Mouse (Mus musculus) liver, embryonic 11.5 days (tissue): ENCODE data around the gene Wnt8b. TPM values are rescaled to one million over a fixed set of nuclear protein-coding genes. Genes with fewer than 3 reads are reported as not detected.

ENCODE experiments used
- ATAC-seq: fragments of 200-750 bp; cut with Nextera tagmentation; replicated peaks from 2 replicates; pipeline ENCODE4 v1.8.0; 2017; ENCODE audit warnings: moderate number of reproducible peaks, mild to moderate bottlenecking, moderate TSS enrichment, moderate library complexity; ENCODE audit not compliant: low FRiP score
- DNase-seq: peaks from one replicate; pipeline ENCODE4 v3.0.0-alpha.2; 2017; ENCODE audit warnings: low spot score
- H3K27ac ChIP-seq: fragments of 300-500 bp; sonication (generic); 2 replicates; pipeline ENCODE4 v1.5.1; 2014; ENCODE audit warnings: mild to moderate bottlenecking, low read depth, low read length, control low read depth
- H3K27me3 ChIP-seq: fragments of 300-500 bp; sonication (generic); replicated peaks from 2 replicates; pipeline ENCODE4 v1.6.1; 2014; ENCODE audit warnings: low read length, mixed read lengths; ENCODE audit not compliant: control insufficient read depth, insufficient read depth
- H3K36me3 ChIP-seq: fragments of 300-500 bp; sonication (generic); 2 replicates; pipeline ENCODE4 v1.6.1; 2014; ENCODE audit warnings: mild to moderate bottlenecking, low read length, moderate library complexity, mixed read lengths; ENCODE audit not compliant: control insufficient read depth, insufficient read depth
- H3K4me1 ChIP-seq: fragments of 300-500 bp; sonication (generic); replicated peaks from 2 replicates; pipeline ENCODE4 v1.6.1; 2014; ENCODE audit warnings: low read length, mixed read lengths; ENCODE audit not compliant: control insufficient read depth, insufficient read depth
- H3K4me2 ChIP-seq: fragments of 300-500 bp; sonication (generic); 2 replicates; pipeline ENCODE4 v1.6.1; 2014; ENCODE audit warnings: mild to moderate bottlenecking, control low read depth, moderate library complexity
- H3K4me3 ChIP-seq: fragments of 300-500 bp; sonication (generic); 2 replicates; pipeline ENCODE4 v1.5.1; 2014; ENCODE audit warnings: low read depth, low read length, control low read depth
- H3K9ac ChIP-seq: fragments of 300-500 bp; sonication (generic); 2 replicates; pipeline ENCODE4 v1.6.1; 2014; ENCODE audit warnings: low read depth, low read length, control low read depth
- H3K9me3 ChIP-seq: fragments of 300-500 bp; sonication (generic); 2 replicates; pipeline ENCODE4 v1.6.1; 2016; ENCODE audit warnings: low read length, inconsistent platforms, mixed read lengths; ENCODE audit not compliant: control insufficient read depth
- WGBS: fragments of 180-500 bp; shearing (Covaris S2); extraction: QIAGEN DNeasy Blood & Tissue Kit; methylation state at CpG from one replicate; pipeline ENCODE4 v1.1.7; 2014; 5-methylcytosine and 5-hydroxymethylcytosine counted together
- polyA plus RNA-seq: library from polyadenylated mRNA; unstranded; fragments of >200 nt; fragmentation: Nextera tagmentation; extraction: Ambion mirVana; gene quantifications from 2 replicates; pipeline ENCODE4 v1.2.1, GENCODE M21; 2014

Wnt8b gene
- not detected in 2 replicates for polyA plus RNA-seq

DNA sequence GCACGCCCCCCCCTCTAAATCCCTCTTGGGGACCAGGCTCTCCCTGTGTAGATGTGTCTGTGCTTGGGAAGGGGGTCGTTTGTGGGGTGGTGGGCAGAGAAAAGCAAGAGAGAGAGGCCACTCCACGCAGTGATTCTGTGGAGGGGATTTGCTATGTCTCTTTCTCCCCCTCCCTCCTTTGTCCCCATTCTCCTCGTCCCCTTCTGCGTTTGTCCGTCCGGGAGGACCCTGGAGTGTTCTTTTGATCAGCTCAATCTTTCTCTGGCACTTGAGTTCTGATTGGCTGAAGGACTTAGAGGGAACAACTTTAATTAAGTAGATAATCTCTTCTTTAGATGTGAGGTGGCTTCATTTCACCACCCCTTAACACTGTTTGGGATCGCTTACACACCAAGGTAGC is at the start of gene Wnt8b:
Gene Wnt8b, plus strand, starts transcription at position 345 of the 400 bp plus-strand sequence.
- ATAC-seq (no peak), DNase-seq (no peak)
- Histone ChIP-seq H3K27me3 (peaks cover 8% of the 10 kb centered on the region; the same call in 1 of the 2 replicates), H3K9ac (no peak within 1 kb of the TSS), H3K36me3 (no peaks in the 10 kb centered on the region), H3K9me3 (no peaks in the 10 kb centered on the region), H3K4me1 (no peaks in the 10 kb centered on the region), H3K4me2 (no peak within 1 kb of the TSS), H3K4me3 (no peak within 1 kb of the TSS), H3K27ac (no peak within 1 kb of the TSS)
- WGBS: 41% methylated on average over 8 of the region's 8 CpGs

DNA sequence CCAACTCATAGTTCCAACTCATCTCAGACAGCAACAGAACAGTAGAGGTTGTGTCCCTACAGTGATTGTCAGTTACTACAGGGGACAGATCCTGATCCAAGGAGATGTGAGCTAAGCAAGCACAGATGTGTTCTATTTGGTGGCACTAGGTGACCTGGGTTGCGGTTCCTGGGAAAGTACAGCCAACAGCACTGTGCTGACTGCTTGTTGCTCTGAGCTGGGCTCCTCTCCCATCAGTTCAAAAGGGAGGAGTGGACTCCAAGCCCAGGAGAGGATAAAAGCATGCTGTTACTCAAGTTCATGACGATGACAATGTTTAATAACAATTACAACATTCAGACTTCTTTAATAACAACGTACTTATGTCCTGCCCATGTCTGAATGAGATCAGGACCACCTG is 47.5 kb upstream of the Wnt8b start:
- DNase-seq (no peak), ATAC-seq (no peak)
- WGBS: 88% methylated on average over 3 of the region's 3 CpGs
- H3K27me3 ChIP-seq: no peaks in the 10 kb centered on the region
- H3K9ac ChIP-seq: no peak overlapping the region
- H3K4me2 ChIP-seq: no peak overlapping the region
- H3K9me3 ChIP-seq: no peaks in the 10 kb centered on the region
- H3K4me3 ChIP-seq: no peak overlapping the region
- no peaks in the 10 kb centered on the region for H3K36me3 ChIP-seq
- no peaks in the 10 kb centered on the region for H3K4me1 ChIP-seq
- H3K27ac ChIP-seq: no peak overlapping the region

DNA sequence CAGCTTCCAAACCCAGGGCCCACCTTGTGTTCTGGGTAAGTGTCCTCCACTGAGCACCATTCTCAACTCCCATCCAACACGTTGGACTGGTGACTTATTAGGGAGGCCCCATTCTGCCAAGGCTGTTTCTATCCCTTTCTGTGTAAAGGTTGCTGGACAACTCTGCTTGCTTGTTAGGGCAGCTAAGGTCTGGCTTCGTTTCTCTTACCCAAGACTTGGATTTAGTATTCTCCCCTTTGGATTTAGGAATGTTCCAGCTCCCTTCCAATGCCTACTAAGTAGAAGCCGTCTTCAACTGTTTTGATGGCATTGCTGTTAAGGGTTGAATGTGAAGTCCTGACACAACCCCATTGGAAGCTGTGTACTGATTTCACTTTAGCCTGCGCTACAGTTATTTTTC is 45.3 kb upstream of the Wnt8b start:
- H3K4me1 ChIP-seq: no peaks in the 10 kb centered on the region
- no peak overlapping the region for H3K4me3 ChIP-seq
- no peak overlapping the region for H3K9ac ChIP-seq
- no peak overlapping the region for H3K4me2 ChIP-seq
- H3K27me3 ChIP-seq: no peaks in the 10 kb centered on the region
- 81% methylated on average over 4 of the region's 4 CpGs for WGBS
- no peaks in the 10 kb centered on the region for H3K9me3 ChIP-seq
- H3K27ac ChIP-seq: no peak overlapping the region
- ATAC-seq: no peak
- no peak for DNase-seq
- H3K36me3 ChIP-seq: no peaks in the 10 kb centered on the region

DNA sequence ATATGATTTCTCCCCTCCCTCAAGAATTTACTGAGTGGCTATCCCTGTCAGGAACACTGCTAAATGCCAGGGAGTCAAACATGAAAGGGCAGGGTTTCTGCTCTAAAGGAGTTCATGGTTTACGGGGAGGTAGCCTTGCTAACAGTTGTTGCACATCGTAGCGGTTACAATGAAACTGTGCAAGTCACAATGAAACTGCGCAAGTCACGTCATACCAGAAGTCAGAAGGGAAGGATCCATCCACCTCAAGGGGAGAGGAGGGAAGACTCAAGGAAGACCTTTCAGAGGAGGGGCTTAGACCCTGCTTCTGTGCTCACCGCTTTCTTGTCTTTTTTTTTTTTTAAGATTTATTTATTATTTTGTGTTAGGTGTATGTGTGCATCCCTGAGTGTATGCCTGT is 38.4 kb upstream of the Wnt8b start:
- H3K27ac ChIP-seq: no peak overlapping the region
- H3K4me2 ChIP-seq: no peak overlapping the region
- no peak overlapping the region for H3K9ac ChIP-seq
- 87% methylated on average over 6 of the region's 6 CpGs for WGBS
- H3K36me3 ChIP-seq: no peaks in the 10 kb centered on the region
- no peaks in the 10 kb centered on the region for H3K9me3 ChIP-seq
- no peaks in the 10 kb centered on the region for H3K27me3 ChIP-seq
- no peaks in the 10 kb centered on the region for H3K4me1 ChIP-seq
- ATAC-seq (no peak), DNase-seq (no peak)
- H3K4me3 ChIP-seq: no peak overlapping the region

DNA sequence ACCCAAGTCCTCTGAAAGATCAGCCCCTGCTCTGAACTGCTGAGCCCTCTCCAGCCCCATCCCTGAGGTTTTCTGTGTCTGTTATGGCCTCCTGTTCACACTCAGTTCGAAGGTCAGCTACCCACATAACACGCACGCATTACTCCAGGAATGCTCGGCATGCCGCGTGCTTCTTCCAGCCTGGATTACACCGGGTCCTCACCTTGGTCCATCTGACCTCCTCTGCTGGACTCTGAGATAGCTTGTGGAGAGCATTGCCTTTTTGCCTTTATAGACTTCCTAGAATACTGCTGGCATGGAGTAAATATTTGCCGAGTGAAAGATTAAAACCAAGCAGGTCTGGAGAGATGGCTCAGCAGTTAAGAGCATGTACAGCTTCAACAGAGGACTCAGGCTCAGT is 37.9 kb upstream of the Wnt8b start:
- Histone ChIP-seq H3K9me3 (no peaks in the 10 kb centered on the region), H3K27ac (no peak overlapping the region), H3K4me2 (no peak overlapping the region), H3K27me3 (no peaks in the 10 kb centered on the region), H3K4me1 (no peaks in the 10 kb centered on the region), H3K4me3 (no peak overlapping the region), H3K9ac (no peak overlapping the region), H3K36me3 (no peaks in the 10 kb centered on the region)
- WGBS: 75% methylated on average over 8 of the region's 8 CpGs
- ATAC-seq: no peak
- DNase-seq: no peak

DNA sequence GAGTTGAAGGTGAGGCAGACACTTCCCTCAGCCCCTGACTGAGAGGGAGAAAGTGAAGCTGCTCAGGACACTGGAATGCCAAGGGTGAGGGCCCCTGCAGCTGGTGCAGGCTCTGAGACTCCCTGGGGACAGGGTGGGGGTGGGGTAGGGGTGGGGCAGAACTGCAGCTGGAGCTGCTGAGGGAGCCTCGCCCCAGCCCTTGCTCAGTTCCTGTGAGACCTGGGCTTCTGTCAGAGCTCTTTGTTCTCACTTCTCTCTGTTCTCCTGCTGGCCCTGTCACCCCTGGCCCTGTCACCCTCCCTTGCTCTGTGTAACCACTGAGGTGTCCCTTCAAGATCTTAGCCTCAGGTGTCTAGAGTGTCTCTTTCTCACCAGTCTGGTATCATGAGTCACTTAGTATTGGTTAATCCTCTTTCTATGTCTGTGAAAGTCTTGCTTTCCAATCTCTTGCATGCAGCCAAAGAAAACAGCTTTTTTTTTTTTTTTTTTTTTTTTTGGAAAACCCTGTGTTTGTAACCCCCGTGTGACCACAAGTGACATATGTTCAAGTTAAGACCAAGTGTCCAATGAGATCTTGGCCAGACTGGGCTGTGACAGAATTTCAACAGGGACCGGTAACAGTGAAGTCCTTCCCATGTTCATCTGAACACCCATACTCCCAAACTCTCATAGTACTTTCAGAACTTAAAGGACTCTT is 35.8 kb upstream of the Wnt8b start:
- Histone ChIP-seq H3K4me2 (no peak overlapping the region), H3K9ac (no peak overlapping the region), H3K9me3 (no peaks in the 10 kb centered on the region), H3K4me3 (no peak overlapping the region), H3K27me3 (no peaks in the 10 kb centered on the region), H3K4me1 (no peaks in the 10 kb centered on the region), H3K36me3 (no peaks in the 10 kb centered on the region), H3K27ac (no peak overlapping the region)
- DNase-seq: no peak
- ATAC-seq: no peak
- WGBS: 53% methylated on average over 3 of the region's 3 CpGs

DNA sequence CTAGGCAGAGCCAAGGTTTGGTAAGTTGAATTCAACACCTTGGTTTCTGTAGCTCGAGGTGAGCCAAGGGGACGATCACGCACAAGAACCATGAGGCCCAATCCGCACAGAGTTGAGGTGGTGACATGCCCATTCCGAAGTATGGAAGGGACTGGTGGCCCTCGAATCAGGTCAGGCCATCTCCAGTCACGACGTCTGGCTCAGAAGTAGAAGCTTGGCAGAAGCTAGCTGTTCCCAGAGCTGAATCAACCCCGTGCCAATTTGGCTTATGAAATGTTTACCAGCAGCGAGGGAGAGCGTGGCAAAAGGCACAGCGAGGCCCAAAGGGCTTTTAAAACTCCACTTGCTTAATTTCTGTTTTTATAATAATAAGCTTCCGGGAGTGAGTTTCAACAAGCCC is 34.6 kb upstream of the Wnt8b start:
- no peaks in the 10 kb centered on the region for H3K27me3 ChIP-seq
- 88% methylated on average over 13 of the region's 13 CpGs for WGBS
- DNase-seq: no peak

DNA sequence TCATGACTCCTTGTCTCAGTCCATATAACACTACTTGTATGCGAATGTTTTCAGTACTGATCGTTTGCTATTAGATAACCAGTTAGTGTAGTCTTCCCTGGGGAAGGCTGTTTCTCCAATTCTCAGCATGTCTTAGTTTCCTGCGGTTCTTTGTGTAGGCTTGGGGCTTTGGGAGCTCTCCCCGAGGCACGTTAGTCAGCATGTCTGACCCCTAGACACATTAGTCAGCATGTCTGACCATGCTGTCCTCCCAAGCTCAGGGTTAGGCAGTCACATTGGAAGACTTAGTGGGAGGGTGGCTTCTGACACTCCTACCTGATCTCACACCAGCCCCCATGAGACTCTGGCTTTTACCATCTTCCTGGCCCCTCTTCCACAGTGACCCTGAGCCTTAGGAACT is 32.8 kb upstream of the Wnt8b start:
- Histone ChIP-seq H3K9ac (no peak overlapping the region), H3K9me3 (no peaks in the 10 kb centered on the region), H3K4me2 (no peak overlapping the region), H3K27ac (no peak overlapping the region), H3K36me3 (no peaks in the 10 kb centered on the region), H3K27me3 (no peaks in the 10 kb centered on the region), H3K4me1 (no peaks in the 10 kb centered on the region), H3K4me3 (no peak overlapping the region)
- 71% methylated on average over 5 of the region's 5 CpGs for WGBS
- DNase-seq (no peak), ATAC-seq (no peak)

More for the DNA sequence above, 34.6 kb upstream of the Wnt8b start:
- H3K27ac ChIP-seq: no peak overlapping the region
- H3K9me3 ChIP-seq: no peaks in the 10 kb centered on the region
- H3K4me1 ChIP-seq: no peaks in the 10 kb centered on the region
- no peak overlapping the region for H3K4me3 ChIP-seq
- H3K4me2 ChIP-seq: no peak overlapping the region
- H3K36me3 ChIP-seq: no peaks in the 10 kb centered on the region
- no peak for ATAC-seq
- no peak overlapping the region for H3K9ac ChIP-seq

DNA sequence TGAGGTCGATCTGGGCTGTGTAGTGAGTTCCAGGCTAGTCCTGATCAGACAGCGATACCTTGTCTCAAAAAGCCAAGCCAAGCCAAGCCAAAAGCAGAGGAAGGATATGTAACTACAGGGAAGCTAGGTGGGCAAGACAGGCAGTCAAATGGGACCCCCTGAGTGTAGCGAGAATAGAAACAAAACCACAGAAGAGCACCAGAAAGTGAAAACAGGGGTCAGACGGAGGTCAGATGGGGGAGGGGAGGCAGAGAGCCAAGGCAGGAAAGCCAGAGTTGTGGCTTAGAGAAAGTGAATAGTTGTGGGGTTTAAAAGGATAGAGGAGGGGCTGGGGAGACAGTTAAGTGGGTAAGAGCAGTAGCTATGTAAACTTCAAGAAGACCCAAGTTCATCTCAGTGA is 31.8 kb upstream of the Wnt8b start:
- H3K4me3 ChIP-seq: no peak overlapping the region
- WGBS: 49% methylated on average over 4 of the region's 4 CpGs
- no peaks in the 10 kb centered on the region for H3K4me1 ChIP-seq
- H3K27me3 ChIP-seq: no peaks in the 10 kb centered on the region
- H3K27ac ChIP-seq: no peak overlapping the region
- no peak overlapping the region for H3K4me2 ChIP-seq
- H3K36me3 ChIP-seq: no peaks in the 10 kb centered on the region
- ATAC-seq (no peak), DNase-seq (no peak)
- H3K9ac ChIP-seq: no peak overlapping the region
- H3K9me3 ChIP-seq: no peaks in the 10 kb centered on the region
